Mouse (Mus musculus) liver, embryonic 11.5 days (tissue): ENCODE measurements around the gene Vmn1r124. TPM values are rescaled to one million over a fixed set of nuclear protein-coding genes. Genes with fewer than 3 reads are reported as not detected.
"Not testable (repeated sequence)": the region's sequence is repeated elsewhere in the genome, so short reads cannot be mapped to it uniquely, and the experiment has no call there.

Source experiments
- ATAC-seq: fragments of 200-750 bp; cut with Nextera tagmentation; replicated peaks from 2 replicates; pipeline ENCODE4 v1.8.0; 2017; ENCODE audit warnings: moderate number of reproducible peaks, mild to moderate bottlenecking, moderate TSS enrichment, moderate library complexity; ENCODE audit not compliant: low FRiP score
- DNase-seq: peaks from one replicate; pipeline ENCODE4 v3.0.0-alpha.2; 2017; ENCODE audit warnings: low spot score
- H3K27ac ChIP-seq: fragments of 300-500 bp; sonication (generic); 2 replicates; pipeline ENCODE4 v1.5.1; 2014; ENCODE audit warnings: mild to moderate bottlenecking, low read depth, low read length, control low read depth
- H3K27me3 ChIP-seq: fragments of 300-500 bp; sonication (generic); replicated peaks from 2 replicates; pipeline ENCODE4 v1.6.1; 2014; ENCODE audit warnings: low read length, mixed read lengths; ENCODE audit not compliant: control insufficient read depth, insufficient read depth
- H3K36me3 ChIP-seq: fragments of 300-500 bp; sonication (generic); 2 replicates; pipeline ENCODE4 v1.6.1; 2014; ENCODE audit warnings: mild to moderate bottlenecking, low read length, moderate library complexity, mixed read lengths; ENCODE audit not compliant: control insufficient read depth, insufficient read depth
- H3K4me1 ChIP-seq: fragments of 300-500 bp; sonication (generic); replicated peaks from 2 replicates; pipeline ENCODE4 v1.6.1; 2014; ENCODE audit warnings: low read length, mixed read lengths; ENCODE audit not compliant: control insufficient read depth, insufficient read depth
- H3K4me2 ChIP-seq: fragments of 300-500 bp; sonication (generic); 2 replicates; pipeline ENCODE4 v1.6.1; 2014; ENCODE audit warnings: mild to moderate bottlenecking, control low read depth, moderate library complexity
- H3K4me3 ChIP-seq: fragments of 300-500 bp; sonication (generic); 2 replicates; pipeline ENCODE4 v1.5.1; 2014; ENCODE audit warnings: low read depth, low read length, control low read depth
- H3K9ac ChIP-seq: fragments of 300-500 bp; sonication (generic); 2 replicates; pipeline ENCODE4 v1.6.1; 2014; ENCODE audit warnings: low read depth, low read length, control low read depth
- H3K9me3 ChIP-seq: fragments of 300-500 bp; sonication (generic); 2 replicates; pipeline ENCODE4 v1.6.1; 2016; ENCODE audit warnings: low read length, inconsistent platforms, mixed read lengths; ENCODE audit not compliant: control insufficient read depth
- WGBS: fragments of 180-500 bp; shearing (Covaris S2); extraction: QIAGEN DNeasy Blood & Tissue Kit; methylation state at CpG from one replicate; pipeline ENCODE4 v1.1.7; 2014; 5-methylcytosine and 5-hydroxymethylcytosine counted together
- polyA plus RNA-seq: library from polyadenylated mRNA; unstranded; fragments of >200 nt; fragmentation: Nextera tagmentation; extraction: Ambion mirVana; gene quantifications from 2 replicates; pipeline ENCODE4 v1.2.1, GENCODE M21; 2014

The Vmn1r124 gene
- polyA plus RNA-seq = not detected in 2 replicates

- not testable (repeated sequence) for ATAC-seq, H3K4me2 ChIP-seq, H3K27me3 ChIP-seq, H3K9me3 ChIP-seq, H3K4me3 ChIP-seq, DNase-seq, H3K36me3 ChIP-seq, H3K27ac ChIP-seq, H3K9ac ChIP-seq, H3K4me1 ChIP-seq
- WGBS = 76% methylated on average over 4 of the region's 4 CpGs
Observed at GRCm38 (mm10) chr7:21260517-21260916, at the start of gene Vmn1r124. Vmn1r124 (minus strand) TSS chr7:21260617.

- H3K9ac ChIP-seq, H3K4me1 ChIP-seq, H3K4me2 ChIP-seq, H3K36me3 ChIP-seq, H3K27me3 ChIP-seq, DNase-seq, H3K9me3 ChIP-seq, H3K27ac ChIP-seq, H3K4me3 ChIP-seq, ATAC-seq: not testable (repeated sequence)
- WGBS = no CpG with 5 or more reads among the region's 5 CpGs
Observed at GRCm38 (mm10) chr7:21301367-21301766, 41.0 kb upstream of the Vmn1r124 start, which contains the start of gene Vmn1r126. Vmn1r126 (minus strand) TSS chr7:21301467.

- not testable (repeated sequence) for H3K9me3 ChIP-seq, H3K4me3 ChIP-seq, H3K27ac ChIP-seq, H3K27me3 ChIP-seq, H3K4me2 ChIP-seq, H3K9ac ChIP-seq, H3K4me1 ChIP-seq, DNase-seq, H3K36me3 ChIP-seq, ATAC-seq
- 68% methylated on average over 3 of the region's 3 CpGs for WGBS
Observed at GRCm38 (mm10) chr7:21271879-21272278, 11.5 kb upstream of the Vmn1r124 start, which contains the start of gene Vmn1r125. Vmn1r125 (plus strand) TSS chr7:21272179.

Other genes with a start within 250 kb of the Vmn1r124 start
- not detected in 2 replicates for gene Vmn1r119, start 248.2 kb downstream of the Vmn1r124 start, polyA plus RNA-seq
- gene Vmn1r120, start 206.8 kb downstream of the Vmn1r124 start, polyA plus RNA-seq = not detected in 2 replicates
- gene Vmn1r121, start 162.1 kb downstream of the Vmn1r124 start, polyA plus RNA-seq = not detected in 2 replicates
- gene Vmn1r122, start 126.5 kb downstream of the Vmn1r124 start, polyA plus RNA-seq = not detected in 2 replicates
- gene Vmn1r123, start 98.4 kb downstream of the Vmn1r124 start, polyA plus RNA-seq = not detected in 2 replicates
- not detected in 2 replicates for gene Gm5157, start 70.2 kb downstream of the Vmn1r124 start, polyA plus RNA-seq
- gene Vmn1r125, start 11.6 kb upstream of the Vmn1r124 start, polyA plus RNA-seq = not detected in 2 replicates
- gene Vmn1r126, start 40.9 kb upstream of the Vmn1r124 start, polyA plus RNA-seq = not detected in 2 replicates
- not detected in 2 replicates for gene Vmn1r127, start 59.2 kb upstream of the Vmn1r124 start, polyA plus RNA-seq
- gene Vmn1r128, start 88.8 kb upstream of the Vmn1r124 start, polyA plus RNA-seq = not detected in 2 replicates
- not detected in 2 replicates for gene Vmn1r129, start 100.7 kb upstream of the Vmn1r124 start, polyA plus RNA-seq
- gene Gm6882, start 172.1 kb upstream of the Vmn1r124 start, polyA plus RNA-seq = not detected in 2 replicates